Mouse (Mus musculus): ENCODE measurements around the gene Smok3b.
"Not testable (repeated sequence)": the region's sequence is repeated elsewhere in the genome, so short reads cannot be mapped to it uniquely, and the experiment has no call there.

The Smok3b gene

GRCm38 (mm10) chr5:138020961-138021479 lies at the start of gene Smok3b, which contains the start of gene Smok3a:
Gene Smok3b (plus strand): TSS chr5:138021429.
Gene Smok3a (plus strand): TSS chr5:138021261.
- DNase-seq (ENCODE audit: low spot score in 2 of 2): not testable (repeated sequence)

- DNase-seq (ENCODE audit: low spot score in 2 of 2): no peak
These were observed 48.1 kb upstream of the Smok3b start for GRCm38 (mm10) chr5:137973161-137973560.

DNA sequence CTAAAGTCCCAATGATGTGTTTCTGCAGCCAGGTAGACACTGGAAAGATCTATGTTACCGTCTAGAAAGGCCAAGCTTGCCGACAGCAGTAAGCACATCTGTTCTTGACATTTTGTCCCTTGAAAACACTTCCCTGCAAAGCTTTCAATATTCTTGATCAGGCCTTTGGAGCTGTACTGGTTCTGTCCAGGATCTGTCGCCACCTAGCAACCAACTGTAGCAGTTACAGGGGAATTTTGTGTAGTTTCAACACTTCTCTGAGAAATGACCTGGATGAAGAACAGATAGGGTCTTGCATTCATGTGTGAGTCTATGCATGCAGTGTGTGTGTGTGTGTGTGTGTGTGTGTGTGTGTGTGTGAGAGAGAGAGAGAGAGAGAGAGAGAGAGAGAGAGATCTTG lies 47.5 kb upstream of the Smok3b start:
- no peak for DNase-seq (ENCODE audit: low spot score in 2 of 2)

GRCm38 (mm10) chr5:137974724-137975123 lies 46.5 kb upstream of the Smok3b start:
- no peak for DNase-seq (ENCODE audit: low spot score in 2 of 2)

DNA sequence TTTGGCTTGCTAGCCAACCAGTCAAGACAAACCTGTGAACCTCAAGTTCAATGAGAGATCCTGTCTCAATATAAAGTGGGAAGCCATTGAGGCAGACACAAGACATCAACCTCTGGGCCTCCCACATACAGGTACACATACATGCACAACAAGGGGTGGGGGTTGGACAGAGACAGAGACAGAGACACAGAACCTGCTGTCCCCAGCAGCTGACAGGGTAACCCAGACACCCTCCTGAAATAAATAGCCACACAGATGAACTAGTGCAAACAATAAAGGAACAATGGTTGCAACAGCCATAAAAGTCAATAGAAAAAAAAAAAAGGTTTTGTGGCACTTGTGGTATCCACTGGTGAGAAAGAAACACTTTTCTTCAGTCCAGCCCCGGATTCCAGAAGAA lies 45.8 kb upstream of the Smok3b start:
- DNase-seq (ENCODE audit: low spot score in 2 of 2): no peak

- no peak for DNase-seq (ENCODE audit: low spot score in 2 of 2)
These were observed 43.9 kb upstream of the Smok3b start for GRCm38 (mm10) chr5:137977291-137977690.

GRCm38 (mm10) chr5:137979081-137979480 lies 42.1 kb upstream of the Smok3b start:
- no peak for DNase-seq (ENCODE audit: low spot score in 2 of 2)

GRCm38 (mm10) chr5:137981300-137981699 lies 39.9 kb upstream of the Smok3b start, which contains the start of gene Azgp1:
Gene Azgp1 (plus strand): TSS chr5:137981520.
- DNase-seq (ENCODE audit: low spot score in 2 of 2): no peak

GRCm38 (mm10) chr5:137986351-137986750 lies 34.9 kb upstream of the Smok3b start:
- DNase-seq (ENCODE audit: low spot score in 2 of 2): no peak

DNA sequence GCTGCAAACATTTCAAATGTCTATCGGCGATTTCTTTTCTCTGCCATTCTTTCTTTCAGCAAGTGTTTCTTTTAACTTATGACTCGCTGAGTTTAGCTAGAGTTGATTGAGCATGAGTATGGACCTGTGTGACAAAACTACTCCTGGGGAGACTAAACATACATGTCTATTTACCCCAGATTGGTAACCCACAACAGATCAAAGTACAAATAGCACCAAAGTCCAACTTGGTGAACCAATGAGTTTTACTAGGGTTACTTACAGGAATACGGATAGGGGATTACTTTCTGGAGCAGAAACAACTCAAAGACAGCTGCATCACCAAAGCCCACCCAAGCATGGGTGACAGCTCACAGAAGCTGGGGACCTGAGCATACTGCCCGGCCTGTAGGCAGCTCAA lies 11.8 kb upstream of the Smok3b start:
- no peak for DNase-seq (ENCODE audit: low spot score in 2 of 2)

GRCm38 (mm10) chr5:138012382-138012781 lies 8.8 kb upstream of the Smok3b start:
- no peak for DNase-seq (ENCODE audit: low spot score in 2 of 2)

GRCm38 (mm10) chr5:138016530-138016929 lies 4.7 kb upstream of the Smok3b start:
- no peak for DNase-seq (ENCODE audit: low spot score in 2 of 2)

GRCm38 (mm10) chr5:138016997-138017396 lies 4.2 kb upstream of the Smok3b start:
- no peak for DNase-seq (ENCODE audit: low spot score in 2 of 2)

GRCm38 (mm10) chr5:138019577-138019976 lies 1.7 kb upstream of the Smok3b start:
- not testable (repeated sequence) for DNase-seq (ENCODE audit: low spot score in 2 of 2)

DNA sequence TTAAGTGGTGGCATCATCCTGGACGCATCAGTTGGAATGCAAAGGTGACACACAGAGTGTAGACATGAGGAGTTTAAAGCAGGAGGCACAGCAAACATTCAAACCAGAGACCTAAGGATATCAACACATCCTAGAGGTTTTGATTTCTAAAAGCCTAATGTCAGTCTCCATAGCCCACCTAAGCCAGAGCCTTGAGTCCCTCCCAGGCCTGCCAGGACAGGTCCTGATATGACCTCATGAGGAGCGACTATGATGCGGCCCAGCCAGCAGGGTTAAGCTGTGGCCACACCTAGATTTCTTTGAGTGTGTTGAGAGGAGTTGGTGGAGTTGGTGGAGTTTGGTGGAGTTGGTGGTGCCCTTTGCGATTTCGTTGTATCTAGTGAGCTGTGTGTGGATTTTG lies 31.7 kb downstream of the Smok3b start, which contains the start of gene Smok3c:
Gene Smok3c (plus strand): TSS at position 301 of the 400 bp plus-strand sequence.
- not testable (repeated sequence) for DNase-seq (ENCODE audit: low spot score in 2 of 2)

GRCm38 (mm10) chr5:138073803-138074202 lies 52.6 kb downstream of the Smok3b start:
- DNase-seq (ENCODE audit: low spot score in 2 of 2): no peak

DNA sequence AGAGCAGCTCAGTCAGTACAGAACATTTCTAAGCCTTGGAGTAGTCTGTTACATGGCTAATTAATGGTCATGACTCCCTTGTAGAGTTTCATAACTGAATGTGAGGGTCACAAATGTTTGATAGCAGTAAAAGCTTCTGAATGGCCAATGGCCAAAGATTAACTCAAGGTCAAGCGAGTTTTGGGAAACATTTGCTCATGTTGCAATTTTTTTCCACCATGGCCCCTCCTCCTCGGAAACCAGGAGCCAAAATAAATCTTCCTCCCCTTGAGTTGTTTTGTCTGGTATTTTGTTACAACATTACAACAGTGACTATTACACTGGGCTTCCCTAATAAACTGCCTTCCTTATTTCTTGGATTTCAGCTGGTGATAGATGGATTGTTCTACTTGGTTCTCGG lies 54.5 kb downstream of the Smok3b start:
- no peak for DNase-seq (ENCODE audit: low spot score in 2 of 2)

DNA sequence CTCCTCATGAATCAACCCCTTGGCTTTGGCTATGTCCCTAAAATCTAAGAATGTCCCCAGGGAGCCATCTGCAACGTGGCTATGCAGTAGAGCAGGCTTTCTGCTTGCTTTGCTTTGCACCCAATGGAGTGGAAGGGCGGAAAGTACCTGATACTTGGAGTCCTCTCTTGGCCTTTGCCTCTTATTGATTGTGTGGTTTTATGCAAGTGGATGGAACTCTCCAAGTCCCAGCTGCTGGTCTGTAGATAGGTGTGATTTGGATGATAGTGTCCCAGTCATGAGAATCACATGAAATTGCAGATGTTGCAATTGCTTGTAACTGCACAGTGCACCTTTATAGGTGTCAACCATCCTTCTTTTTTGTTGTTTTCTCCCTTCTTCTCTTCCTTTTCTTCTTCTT lies 54.9 kb downstream of the Smok3b start:
- no peak for DNase-seq (ENCODE audit: low spot score in 2 of 2)

DNA sequence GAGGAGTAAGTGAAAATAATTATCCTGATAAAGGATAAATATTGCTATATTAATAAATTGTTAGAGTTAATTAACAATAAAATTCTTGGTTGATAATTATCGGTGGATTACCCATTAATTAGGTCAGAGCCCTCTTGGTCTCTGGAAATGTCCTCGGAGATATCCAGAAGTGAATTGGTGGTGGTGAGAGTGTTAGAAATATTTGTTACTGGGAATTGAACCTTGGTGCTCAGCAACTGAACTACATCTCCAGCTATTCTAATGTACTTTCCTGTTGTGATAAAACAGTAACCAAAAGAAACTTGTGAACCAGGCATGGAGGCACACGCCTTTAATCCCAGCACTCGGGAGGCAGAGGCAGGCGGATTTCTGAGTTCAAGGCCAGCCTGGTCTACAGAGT lies 59.2 kb downstream of the Smok3b start:
- no peak for DNase-seq (ENCODE audit: low spot score in 2 of 2)

DNA sequence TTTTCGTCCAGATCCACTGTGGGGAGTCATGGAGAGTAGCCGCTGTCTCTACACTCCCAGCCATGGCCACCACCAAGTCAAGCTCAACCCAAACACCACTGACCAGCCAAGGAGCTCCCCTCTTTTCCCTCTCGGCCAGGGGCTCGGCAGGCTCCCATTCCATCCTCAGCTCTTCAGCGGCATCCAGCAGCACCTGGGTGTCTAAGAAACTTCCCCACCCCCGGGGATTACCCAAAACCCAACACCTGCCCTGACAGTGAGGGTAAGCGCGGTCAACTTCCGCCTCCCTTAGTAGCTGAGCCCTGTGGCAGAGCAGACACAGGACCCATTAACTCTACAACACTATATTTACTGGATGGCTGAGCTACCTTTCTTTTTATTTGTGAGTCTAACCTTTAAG lies 60.2 kb downstream of the Smok3b start:
- no peak for DNase-seq (ENCODE audit: low spot score in 2 of 2)

DNA sequence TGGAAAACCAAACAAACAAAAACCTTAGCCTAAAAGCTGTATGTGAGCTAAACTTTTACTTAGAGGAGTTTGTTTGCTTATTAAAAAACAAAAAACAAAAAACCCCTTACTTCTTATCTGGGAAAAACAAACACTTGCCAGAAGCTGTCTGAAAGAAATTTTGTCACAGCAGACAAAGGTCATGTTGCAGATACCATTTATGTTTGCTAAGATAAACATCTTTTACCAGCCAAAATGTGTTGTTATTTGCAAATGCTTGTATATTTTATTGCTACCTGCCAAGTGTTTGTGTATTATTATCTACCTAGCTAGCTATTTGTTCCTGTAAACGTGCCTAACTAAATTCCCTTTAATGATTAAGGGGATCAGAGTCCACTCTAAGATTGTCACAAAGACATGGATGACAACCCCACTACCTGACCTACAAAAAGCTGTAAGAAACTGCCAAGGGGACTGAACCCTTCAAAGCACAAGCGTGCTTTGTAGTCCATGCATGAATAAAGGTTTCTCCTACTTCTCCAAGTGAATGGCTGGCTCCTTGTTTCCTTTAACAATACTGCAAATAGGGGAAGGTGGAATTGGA lies 62.2 kb downstream of the Smok3b start:
- DNase-seq (ENCODE audit: low spot score in 2 of 2): no peak

- DNase-seq (ENCODE audit: low spot score in 2 of 2): no peak
These were observed 62.7 kb downstream of the Smok3b start for GRCm38 (mm10) chr5:138083936-138084335.

GRCm38 (mm10) chr5:138084507-138084906 lies 63.3 kb downstream of the Smok3b start:
- DNase-seq (ENCODE audit: low spot score in 2 of 2): no peak

DNA sequence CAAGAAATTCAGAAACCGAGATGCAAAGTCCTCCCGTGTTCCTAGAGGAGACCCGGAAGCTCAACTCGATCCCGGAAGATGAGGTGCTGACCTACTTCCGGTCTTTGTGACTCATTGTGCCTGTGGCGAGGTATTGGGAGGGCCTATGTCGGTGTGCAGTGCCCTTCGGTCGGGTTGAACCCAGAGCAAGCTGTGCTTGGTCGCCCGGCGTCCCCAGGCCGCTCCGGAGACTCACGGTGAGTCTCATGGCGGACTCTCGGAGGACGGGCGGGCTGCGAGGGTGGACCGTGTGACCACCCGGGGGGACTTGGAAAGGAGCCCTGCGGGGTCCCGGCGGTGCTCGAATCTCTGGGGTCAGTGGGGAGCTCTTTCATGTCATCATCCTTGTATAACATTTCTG lies 63.8 kb downstream of the Smok3b start, which contains the start of gene Zkscan1:
Gene Zkscan1 (plus strand): TSS at position 89 of the 400 bp plus-strand sequence.
- peak; percentile 55 to 62 for DNase-seq (ENCODE audit: low spot score in 2 of 2)

Measured in frontal cortex, postnatal 14 days (tissue).